Mouse (Mus musculus) thymus, adult 2 months (tissue): ENCODE data around the gene Rps28. TPM values are rescaled to one million over a fixed set of nuclear protein-coding genes. Genes with fewer than 3 reads are reported as not detected.

Source experiments
- DNase-seq: peaks from one replicate; pipeline ENCODE4 v3.0.0; 2021
- H3K27ac ChIP-seq: fragments of 200-500 bp; 2 replicates; pipeline ENCODE4 v1.5.1; 2012; ENCODE audit warnings: low read length, control low read depth; ENCODE audit not compliant: control insufficient read depth, insufficient read depth
- H3K27me3 ChIP-seq: fragments of 200-500 bp; 2 replicates; pipeline ENCODE4 v1.6.1; 2012; ENCODE audit warnings: mild to moderate bottlenecking, low read length, moderate library complexity, mixed read lengths; ENCODE audit not compliant: control insufficient read depth, insufficient read depth
- H3K36me3 ChIP-seq: fragments of 200-500 bp; 2 replicates; pipeline ENCODE4 v1.6.1; 2012; ENCODE audit warnings: mild to moderate bottlenecking, low read length, moderate library complexity; ENCODE audit not compliant: control insufficient read depth, insufficient read depth
- H3K4me1 ChIP-seq: fragments of 200-500 bp; replicated peaks from 2 replicates; pipeline ENCODE4 v1.6.1; 2012; ENCODE audit warnings: low read length; ENCODE audit not compliant: control insufficient read depth, insufficient read depth
- H3K4me3 ChIP-seq: fragments of 200-500 bp; 2 replicates; pipeline ENCODE4 v1.5.1; 2012; ENCODE audit warnings: mild to moderate bottlenecking, low read length, control low read depth, moderate library complexity; ENCODE audit not compliant: control insufficient read depth, insufficient read depth
- CTCF ChIP-seq: fragments of 200-500 bp; IDR thresholded peaks from 2 replicates; pipeline ENCODE4 v1.5.1; 2012; ENCODE audit warnings: mild to moderate bottlenecking, control low read depth, low read length, moderate library complexity, borderline replicate concordance; ENCODE audit not compliant: control insufficient read depth, poor library complexity, insufficient read depth; ENCODE audit errors: extremely low read depth
- POLR2A ChIP-seq: fragments of 200-500 bp; IDR thresholded peaks from 2 replicates; pipeline ENCODE4 v1.6.1; 2012; ENCODE audit warnings: mild to moderate bottlenecking, low read length, control low read depth, moderate library complexity; ENCODE audit not compliant: control insufficient read depth, poor library complexity, insufficient read depth; ENCODE audit errors: extremely low read depth
- WGBS: fragments of 180-500 bp; shearing (Covaris S2); methylation state at CpG from one replicate; pipeline ENCODE4 v1.1.7; 2018; 5-methylcytosine and 5-hydroxymethylcytosine counted together
- polyA plus RNA-seq: library from polyadenylated mRNA; depleted of rRNA; stranded (reverse); fragments of >200 nt; gene quantifications from 2 replicates; pipeline ENCODE4 v1.2.3, GENCODE M21; 2012

Gene Rps28
- polyA plus RNA-seq, 1 experiment, result 707 TPM

- TF ChIP-seq CTCF, result no peak
- no peak for TF ChIP-seq POLR2A
- Histone ChIP-seq H3K4me3 (no peak overlapping the region), H3K4me1 (peaks cover 10% of the 10 kb centered on the region), H3K36me3 (no peaks in the 10 kb centered on the region), H3K27me3 (peaks cover 4% of the 10 kb centered on the region; the same call in 1 of the 2 replicates), H3K27ac (no peak overlapping the region)
- DNase-seq, result no peak
- WGBS, result 44% methylated on average over 3 of the region's 3 CpGs
Measured at GRCm38 (mm10) chr17:33812475-33812874, 11.9 kb downstream of the Rps28 start.

GRCm38 (mm10) chr17:33811142-33811516, 13.2 kb downstream of the Rps28 start:
- no peak for TF ChIP-seq POLR2A
- no peak for TF ChIP-seq CTCF
- no peak overlapping the region; the same call in 1 of the 2 replicates for H3K4me3 ChIP-seq
- no peak overlapping the region for H3K27ac ChIP-seq
- peaks cover 6% of the 10 kb centered on the region; the same call in 1 of the 2 replicates for H3K4me1 ChIP-seq
- H3K27me3 ChIP-seq, result peaks cover 4% of the 10 kb centered on the region; the same call in 1 of the 2 replicates
- 41% methylated on average over 7 of the region's 7 CpGs for WGBS
- no peak for DNase-seq
- no peaks in the 10 kb centered on the region for H3K36me3 ChIP-seq

- H3K4me3 ChIP-seq, result peak within 1 kb of the TSS; percentile 16
- H3K27me3 ChIP-seq, result peaks cover 4% of the 10 kb centered on the region; the same call in 1 of the 2 replicates
- TF ChIP-seq POLR2A (no peak), CTCF (no peak)
- H3K27ac ChIP-seq, result no peak within 1 kb of the TSS
- peaks cover 6% of the 10 kb centered on the region; the same call in 1 of the 2 replicates for H3K4me1 ChIP-seq
- no peaks in the 10 kb centered on the region for H3K36me3 ChIP-seq
- 3% methylated on average over 36 of the region's 36 CpGs for WGBS
- DNase-seq, result peak; percentile 85
Measured at GRCm38 (mm10) chr17:33810334-33811141, 13.8 kb downstream of the Rps28 start, which contains the start of gene Kank3. Kank3 (plus strand) TSS chr17:33810519.

- H3K36me3 ChIP-seq, result no peaks in the 10 kb centered on the region
- peaks cover 6% of the 10 kb centered on the region; the same call in 1 of the 2 replicates for H3K4me1 ChIP-seq
- H3K27ac ChIP-seq, result no peak overlapping the region
- H3K4me3 ChIP-seq, result no peak overlapping the region
- no peak for TF ChIP-seq CTCF
- TF ChIP-seq POLR2A, result no peak
- no peak for DNase-seq
- 12% methylated on average over 10 of the region's 10 CpGs for WGBS
- peaks cover 4% of the 10 kb centered on the region; the same call in 1 of the 2 replicates for H3K27me3 ChIP-seq
Measured at GRCm38 (mm10) chr17:33808192-33808591, 16.2 kb downstream of the Rps28 start.

- 71% methylated on average over 8 of the region's 9 CpGs for whole genome bisulfite sequencing
- H3K4me3 ChIP-seq, result no peak overlapping the region
- H3K4me1 ChIP-seq, result peaks cover 6% of the 10 kb centered on the region; the same call in 1 of the 2 replicates
- DNase-seq, result no peak
- TF ChIP-seq POLR2A (no peak), CTCF (no peak)
- peaks cover 4% of the 10 kb centered on the region; the same call in 1 of the 2 replicates for H3K27me3 ChIP-seq
- H3K27ac ChIP-seq, result no peak overlapping the region
- H3K36me3 ChIP-seq, result no peaks in the 10 kb centered on the region
Measured at GRCm38 (mm10) chr17:33807181-33807888, 17.0 kb downstream of the Rps28 start.

- Histone ChIP-seq H3K27me3 (no peaks in the 10 kb centered on the region; the same call in 1 of the 2 replicates), H3K4me3 (no peak overlapping the region), H3K27ac (no peak overlapping the region), H3K36me3 (no peaks in the 10 kb centered on the region), H3K4me1 (no peaks in the 10 kb centered on the region)
- TF ChIP-seq CTCF, result no peak
- no peak for TF ChIP-seq POLR2A
- DNase-seq, result no peak
- WGBS, result 85% methylated on average over 1 of the region's 1 CpGs
Measured at GRCm38 (mm10) chr17:33804745-33805144, 19.6 kb downstream of the Rps28 start.
